Mouse (Mus musculus) stomach, embryonic 15.5 days (tissue): ENCODE measurements around the gene Klhl22. TPM values are rescaled to one million over a fixed set of nuclear protein-coding genes. Genes with fewer than 3 reads are reported as not detected.
A peak's percentile ranks its signal among the peaks of the same experiment; 100 is the strongest.

Experiments used
- ATAC-seq: fragments of 200-750 bp; cut with Nextera tagmentation; 2 replicates; pipeline ENCODE4 v1.8.0; 2017; ENCODE audit warnings: low read depth, moderate number of reproducible peaks, moderate TSS enrichment; ENCODE audit not compliant: insufficient read depth, low FRiP score
- H3K27ac ChIP-seq: fragments of 300-500 bp; sonication (generic); 2 replicates; pipeline ENCODE4 v1.5.1; 2015; ENCODE audit warnings: mild to moderate bottlenecking, inconsistent platforms
- H3K27me3 ChIP-seq: fragments of 300-500 bp; sonication (generic); replicated peaks from 2 replicates; pipeline ENCODE4 v1.6.1; 2015; ENCODE audit warnings: inconsistent platforms
- H3K36me3 ChIP-seq: fragments of 300-500 bp; sonication (generic); 2 replicates; pipeline ENCODE4 v1.6.1; 2015; ENCODE audit warnings: inconsistent platforms
- H3K4me1 ChIP-seq: fragments of 300-500 bp; sonication (generic); 2 replicates; pipeline ENCODE4 v1.6.1; 2015; ENCODE audit warnings: inconsistent platforms
- H3K4me2 ChIP-seq: fragments of 300-500 bp; sonication (generic); 2 replicates; pipeline ENCODE4 v1.6.1; 2015; ENCODE audit warnings: mild to moderate bottlenecking, inconsistent platforms
- H3K4me3 ChIP-seq: fragments of 300-500 bp; sonication (generic); replicated peaks from 2 replicates; pipeline ENCODE4 v1.5.1; 2015; ENCODE audit warnings: inconsistent platforms
- H3K9ac ChIP-seq: fragments of 300-500 bp; sonication (generic); 2 replicates; pipeline ENCODE4 v1.6.1; 2015; ENCODE audit warnings: inconsistent platforms
- H3K9me3 ChIP-seq: fragments of 300-500 bp; sonication (generic); 2 replicates; pipeline ENCODE4 v1.6.1; 2016; ENCODE audit warnings: inconsistent platforms
- WGBS: fragments of 180-500 bp; shearing (Covaris S2); methylation state at CpG from one replicate; pipeline ENCODE4 v1.1.7; 2015; 5-methylcytosine and 5-hydroxymethylcytosine counted together
- polyA plus RNA-seq: library from polyadenylated mRNA; unstranded; fragments of >200 nt; fragmentation: Nextera tagmentation; extraction: Ambion mirVana; gene quantifications from 2 replicates; pipeline ENCODE4 v1.2.1, GENCODE M21; 2015

Gene Klhl22
- polyA plus RNA-seq, 1 experiment from 2014 or later, result 57.4 TPM

- peaks cover 3% of the 10 kb centered on the region; the same call in 1 of the 2 replicates for H3K4me1 ChIP-seq
- H3K4me3 ChIP-seq, result no peak overlapping the region
- peaks cover 31% of the 10 kb centered on the region for H3K27me3 ChIP-seq
- no peak overlapping the region for H3K9ac ChIP-seq
- H3K4me2 ChIP-seq, result no peak overlapping the region
- ATAC-seq, result no peak
- no peak overlapping the region for H3K27ac ChIP-seq
- no peaks in the 10 kb centered on the region for H3K36me3 ChIP-seq
- 87% methylated on average over 2 of the region's 2 CpGs for whole genome bisulfite sequencing
- H3K9me3 ChIP-seq, result no peaks in the 10 kb centered on the region
Measured at GRCm38 (mm10) chr16:17828229-17828628, 68.8 kb downstream of the Klhl22 start.

GRCm38 (mm10) chr16:17828867-17829266, 69.4 kb downstream of the Klhl22 start:
- H3K36me3 ChIP-seq, result no peaks in the 10 kb centered on the region
- no peak overlapping the region for H3K4me3 ChIP-seq
- 70% methylated on average over 3 of the region's 3 CpGs for WGBS
- peaks cover 5% of the 10 kb centered on the region; the same call in 1 of the 2 replicates for H3K4me1 ChIP-seq
- no peaks in the 10 kb centered on the region for H3K9me3 ChIP-seq
- H3K27ac ChIP-seq, result no peak overlapping the region
- H3K9ac ChIP-seq, result no peak overlapping the region
- ATAC-seq, result no peak
- peaks cover 38% of the 10 kb centered on the region for H3K27me3 ChIP-seq
- H3K4me2 ChIP-seq, result no peak overlapping the region

GRCm38 (mm10) chr16:17830385-17831178, 71.2 kb downstream of the Klhl22 start:
- H3K36me3 ChIP-seq, result no peaks in the 10 kb centered on the region
- H3K27me3 ChIP-seq, result peaks cover 55% of the 10 kb centered on the region
- 71% methylated on average over 10 of the region's 10 CpGs for WGBS
- H3K4me3 ChIP-seq, result no peak overlapping the region
- no peaks in the 10 kb centered on the region for H3K9me3 ChIP-seq
- H3K4me2 ChIP-seq, result no peak overlapping the region
- H3K9ac ChIP-seq, result no peak overlapping the region
- ATAC-seq, result no peak
- H3K4me1 ChIP-seq, result peaks cover 5% of the 10 kb centered on the region; the same call in 1 of the 2 replicates
- no peak overlapping the region for H3K27ac ChIP-seq

GRCm38 (mm10) chr16:17831781-17832180, 72.4 kb downstream of the Klhl22 start:
- Histone ChIP-seq H3K27ac (no peak overlapping the region), H3K4me2 (no peak overlapping the region), H3K36me3 (no peaks in the 10 kb centered on the region), H3K9me3 (no peaks in the 10 kb centered on the region), H3K9ac (no peak overlapping the region), H3K4me3 (no peak overlapping the region), H3K27me3 (peaks cover 67% of the 10 kb centered on the region), H3K4me1 (peaks cover 5% of the 10 kb centered on the region; the same call in 1 of the 2 replicates)
- no peak for ATAC-seq
- WGBS, result 21% methylated on average over 11 of the region's 11 CpGs

- H3K4me1 ChIP-seq, result peaks cover 5% of the 10 kb centered on the region; the same call in 1 of the 2 replicates
- H3K27ac ChIP-seq, result no peak within 1 kb of the TSS
- WGBS, result 28% methylated on average over 7 of the region's 7 CpGs
- no peaks in the 10 kb centered on the region for H3K36me3 ChIP-seq
- peak within 1 kb of the TSS; percentile 98 for H3K4me2 ChIP-seq
- peak within 1 kb of the TSS; percentile 56 for H3K4me3 ChIP-seq
- H3K27me3 ChIP-seq, result peaks cover 69% of the 10 kb centered on the region
- H3K9ac ChIP-seq, result peak within 1 kb of the TSS; percentile 34; the same call in 1 of the 2 replicates
- ATAC-seq, result no peak
- H3K9me3 ChIP-seq, result no peaks in the 10 kb centered on the region
Measured at GRCm38 (mm10) chr16:17832821-17833220, 73.4 kb downstream of the Klhl22 start, which contains the start of gene B830017H08Rik. Gene B830017H08Rik, plus strand, starts transcription at chr16:17833121.

GRCm38 (mm10) chr16:17833321-17833680, 73.9 kb downstream of the Klhl22 start:
- Histone ChIP-seq H3K4me3 (peak overlapping the region; percentile 56), H3K4me2 (peak overlapping the region; percentile 98), H3K4me1 (peaks cover 5% of the 10 kb centered on the region; the same call in 1 of the 2 replicates), H3K9me3 (no peaks in the 10 kb centered on the region), H3K36me3 (no peaks in the 10 kb centered on the region), H3K9ac (peak overlapping the region; percentile 34; the same call in 1 of the 2 replicates), H3K27me3 (peaks cover 69% of the 10 kb centered on the region), H3K27ac (no peak overlapping the region)
- WGBS, result under 1% methylated on average over 37 of the region's 37 CpGs
- no peak for ATAC-seq

GRCm38 (mm10) chr16:17833681-17834399, 74.4 kb downstream of the Klhl22 start:
- Histone ChIP-seq H3K4me3 (peak overlapping the region; percentile 56), H3K27ac (no peak overlapping the region), H3K4me2 (peak overlapping the region; percentile 98), H3K4me1 (peaks cover 5% of the 10 kb centered on the region; the same call in 1 of the 2 replicates), H3K9me3 (no peaks in the 10 kb centered on the region), H3K9ac (peak overlapping the region; percentile 34; the same call in 1 of the 2 replicates), H3K36me3 (no peaks in the 10 kb centered on the region), H3K27me3 (peaks cover 69% of the 10 kb centered on the region)
- no peak for ATAC-seq
- under 1% methylated on average over 76 of the region's 103 CpGs for WGBS

GRCm38 (mm10) chr16:17834543-17834942, 75.1 kb downstream of the Klhl22 start:
- Histone ChIP-seq H3K27ac (no peak overlapping the region), H3K27me3 (peaks cover 69% of the 10 kb centered on the region), H3K4me1 (peaks cover 5% of the 10 kb centered on the region; the same call in 1 of the 2 replicates), H3K36me3 (no peaks in the 10 kb centered on the region), H3K4me2 (peak overlapping the region; percentile 98; the same call in 1 of the 2 replicates), H3K4me3 (peak overlapping the region; percentile 56), H3K9ac (no peak overlapping the region), H3K9me3 (no peaks in the 10 kb centered on the region)
- ATAC-seq, result no peak
- 49% methylated on average over 7 of the region's 7 CpGs for WGBS

GRCm38 (mm10) chr16:17835481-17835880, 76.1 kb downstream of the Klhl22 start:
- Histone ChIP-seq H3K9me3 (no peaks in the 10 kb centered on the region), H3K4me3 (no peak overlapping the region), H3K4me1 (peaks cover 5% of the 10 kb centered on the region; the same call in 1 of the 2 replicates), H3K27me3 (peaks cover 65% of the 10 kb centered on the region), H3K4me2 (no peak overlapping the region), H3K9ac (no peak overlapping the region), H3K36me3 (no peaks in the 10 kb centered on the region), H3K27ac (no peak overlapping the region)
- 47% methylated on average over 13 of the region's 13 CpGs for WGBS
- no peak for ATAC-seq

- H3K27me3 ChIP-seq, result peaks cover 40% of the 10 kb centered on the region
- H3K4me1 ChIP-seq, result peaks cover 3% of the 10 kb centered on the region; the same call in 1 of the 2 replicates
- no peak within 1 kb of the TSS for H3K4me2 ChIP-seq
- no peak within 1 kb of the TSS for H3K27ac ChIP-seq
- no peak within 1 kb of the TSS for H3K9ac ChIP-seq
- WGBS, result 72% methylated on average over 6 of the region's 6 CpGs
- H3K36me3 ChIP-seq, result peaks cover 21% of the 10 kb centered on the region
- no peaks in the 10 kb centered on the region for H3K9me3 ChIP-seq
- no peak for ATAC-seq
- no peak within 1 kb of the TSS for H3K4me3 ChIP-seq
Measured at GRCm38 (mm10) chr16:17838051-17838450, 78.6 kb downstream of the Klhl22 start, which contains the start of gene Car15. Gene Car15, minus strand, starts transcription at chr16:17838364.

GRCm38 (mm10) chr16:17839976-17840375, 80.6 kb downstream of the Klhl22 start:
- H3K9ac ChIP-seq, result no peak overlapping the region
- no peak overlapping the region for H3K4me2 ChIP-seq
- H3K27ac ChIP-seq, result no peak overlapping the region
- no peaks in the 10 kb centered on the region for H3K9me3 ChIP-seq
- ATAC-seq, result no peak
- H3K27me3 ChIP-seq, result peaks cover 20% of the 10 kb centered on the region
- H3K36me3 ChIP-seq, result peaks cover 40% of the 10 kb centered on the region
- H3K4me1 ChIP-seq, result no peaks in the 10 kb centered on the region
- H3K4me3 ChIP-seq, result no peak overlapping the region
- WGBS, result 82% methylated on average over 4 of the region's 4 CpGs

GRCm38 (mm10) chr16:17842437-17842836, 83.0 kb downstream of the Klhl22 start:
- H3K9me3 ChIP-seq, result no peaks in the 10 kb centered on the region
- H3K27ac ChIP-seq, result no peak overlapping the region
- no peak overlapping the region for H3K4me3 ChIP-seq
- H3K4me2 ChIP-seq, result no peak overlapping the region
- no peak for ATAC-seq
- WGBS, result 94% methylated on average over 7 of the region's 7 CpGs
- peaks cover 54% of the 10 kb centered on the region for H3K36me3 ChIP-seq
- H3K9ac ChIP-seq, result no peak overlapping the region
- H3K27me3 ChIP-seq, result no peaks in the 10 kb centered on the region
- H3K4me1 ChIP-seq, result no peaks in the 10 kb centered on the region
